ENCODE assay signal across 15 mouse cellular contexts in the genomic region with DNA sequence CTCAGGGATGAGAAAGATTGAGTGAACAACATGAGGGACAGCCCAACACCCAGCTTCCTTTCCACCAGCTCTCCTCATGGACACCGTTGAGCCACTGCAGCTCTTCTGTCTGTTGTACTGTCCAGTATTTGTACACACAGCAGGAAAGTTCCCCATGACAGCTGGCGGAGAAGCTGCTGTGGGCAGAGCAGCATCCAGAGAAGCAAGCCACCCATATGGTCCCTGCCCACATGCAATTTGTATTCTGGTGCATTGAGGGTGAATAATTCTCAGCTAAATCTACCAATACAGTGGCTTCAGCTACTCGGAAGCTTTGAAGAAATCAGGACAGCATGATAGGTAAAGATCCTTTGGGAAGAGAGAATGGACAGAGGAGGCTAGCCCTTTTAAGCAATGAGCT.
A peak's percentile ranks its signal among the peaks of the same experiment; 100 is the strongest.
DNase-seq lines count a peak whose midpoint lies in the region; ATAC-seq and TF ChIP-seq lines count a peak whose summit lies in the region.
"Had no signal": no experiment of that assay in that cellular context is flagged by ENCODE, and none has a peak within 500 bp of the region (broad histone marks: within the 10 kb centered on the region; RNA-seq: fewer than 3 reads in every experiment).

No protein-coding gene starts in this region.

- no peak for TF ChIP-seq CTCF in left cerebral cortex, adult 2 months (IDR thresholded peaks at IDR 0.05)

- no peak overlapping the region for H3K4me3 ChIP-seq in left cerebral cortex, adult 2 months
- no peak overlapping the region for H3K4me3 ChIP-seq in midbrain, embryonic 14.5 days (replicated peaks; ENCODE audit: low read depth, low read length)
- no peak overlapping the region for H3K4me3 ChIP-seq in kidney, embryonic 15.5 days (replicated peaks)
- H3K4me3 ChIP-seq: embryonic facial prominence, embryonic 12.5 days; heart, embryonic 13.5 days had no signal

- peak overlapping the region; percentile 84 for H3K27ac ChIP-seq in left cerebral cortex, adult 2 months
- no peak overlapping the region for H3K27ac ChIP-seq in midbrain, embryonic 14.5 days (replicated peaks; ENCODE audit: low read depth, low read length)
- no peak overlapping the region for H3K27ac ChIP-seq in kidney, embryonic 15.5 days
- H3K27ac ChIP-seq: embryonic facial prominence, embryonic 12.5 days; heart, embryonic 13.5 days had no signal

- H3K4me2 ChIP-seq in midbrain, embryonic 14.5 days (ENCODE audit: low read length) = no peak overlapping the region
- H3K4me2 ChIP-seq in kidney, embryonic 15.5 days = no peak overlapping the region
- H3K4me2 ChIP-seq: embryonic facial prominence, embryonic 12.5 days; heart, embryonic 13.5 days; liver, embryonic 11.5 days had no signal

- 94% methylated on average over 3 of the region's 3 CpGs for WGBS in midbrain, embryonic 14.5 days
- WGBS in kidney, embryonic 15.5 days = 89% methylated on average over 3 of the region's 3 CpGs

- no peak for ATAC-seq in midbrain, embryonic 14.5 days (ENCODE audit: low FRiP score, low TSS enrichment)
- ATAC-seq in kidney, embryonic 15.5 days (replicated peaks; ENCODE audit: low FRiP score) = no peak
- ATAC-seq: inflammation-experienced regulatory T-cells, adult 6 months had no signal

- intact Hi-C loops in left cerebral cortex, adult 2 months (cut with DNase I) = loop anchor here (5.0 kb wide), 2 partner anchors 38 to 177 kb away; partner anchors contain the start of gene Neu2

- no peaks in the 10 kb centered on the region for H3K9me3 ChIP-seq in midbrain, embryonic 14.5 days (ENCODE audit: control insufficient read depth, low read length)
- 0 out of 2 replicates have a peak, but pooled peaks cover 3% of the 10 kb centered on the region for H3K9me3 ChIP-seq in kidney, embryonic 15.5 days (replicated peaks)
- H3K9me3 ChIP-seq: embryonic facial prominence, embryonic 12.5 days; heart, embryonic 13.5 days had no signal

- H3K4me1 ChIP-seq in midbrain, embryonic 14.5 days (ENCODE audit: control insufficient read depth, insufficient read depth, low read length) = no peaks in the 10 kb centered on the region
- no peaks in the 10 kb centered on the region for H3K4me1 ChIP-seq in kidney, embryonic 15.5 days
- H3K4me1 ChIP-seq: heart, embryonic 13.5 days had no signal

- no peak overlapping the region for H3K9ac ChIP-seq in midbrain, embryonic 14.5 days (replicated peaks; ENCODE audit: low read length)
- no peak overlapping the region for H3K9ac ChIP-seq in kidney, embryonic 15.5 days
- H3K9ac ChIP-seq: embryonic facial prominence, embryonic 12.5 days; heart, embryonic 13.5 days had no signal

- no peaks in the 10 kb centered on the region for H3K27me3 ChIP-seq in midbrain, embryonic 14.5 days (ENCODE audit: control insufficient read depth, insufficient read depth, low read length)
- no peaks in the 10 kb centered on the region for H3K27me3 ChIP-seq in kidney, embryonic 15.5 days
- H3K27me3 ChIP-seq: embryonic facial prominence, embryonic 12.5 days had no signal

- H3K36me3 ChIP-seq in midbrain, embryonic 14.5 days (ENCODE audit: control insufficient read depth, insufficient read depth, low read length) = no peaks in the 10 kb centered on the region
- no peaks in the 10 kb centered on the region for H3K36me3 ChIP-seq in kidney, embryonic 15.5 days
- H3K36me3 ChIP-seq: embryonic facial prominence, embryonic 12.5 days had no signal

- DNase-seq in cerebellum, postnatal 10 days = peak; percentile 41 to 60
- no peak for DNase-seq in cerebellum, postnatal 36 days
- DNase-seq in layer of hippocampus, adult 18-20 months (ENCODE audit: low spot score in 2 of 2) = peak; percentile 56 to 81
- peak; percentile 54 to 63 for DNase-seq in left cerebral cortex, adult 2 months (ENCODE audit: extremely low spot score in 1 of 2, low spot score in 2 of 2)
- DNase-seq in right cerebral cortex, postnatal 14 days = peak; percentile 28
- DNase-seq in midbrain, embryonic 14.5 days = no peak
- DNase-seq in lung, adult 18-20 months = no peak
- DNase-seq: adrenal gland, postnatal 10 days; cerebellum, postnatal 25 days; gastrocnemius, postnatal 36 days had no signal

Comparison
In these comparisons a context has a peak if more than half of its experiments do, and no peak if none do; other contexts are left out.
1. DNase-seq: peak in cerebellum, postnatal 10 days (2 of 2), layer of hippocampus, adult 18-20 months (2 of 2), left cerebral cortex, adult 2 months (2 of 2) and right cerebral cortex, postnatal 14 days (single experiment); none in cerebellum, postnatal 36 days (0 of 2), midbrain, embryonic 14.5 days (single experiment) and lung, adult 18-20 months (0 of 2).